Mouse (Mus musculus) 416B (cell line): ENCODE results near the gene Zbtb24.
A peak's percentile ranks its signal among the peaks of the same experiment; 100 is the strongest.

ENCODE experiments used
- DNase-seq: peaks from one replicate; pipeline ENCODE4 v3.0.0; 2011; ENCODE audit warnings: low read depth

Gene Zbtb24

GRCm38 (mm10) chr10:41500941-41501340 is 50.8 kb downstream of the Zbtb24 start:
- no peak for DNase-seq

- no peak for DNase-seq
Measured at GRCm38 (mm10) chr10:41504996-41505395, 54.8 kb downstream of the Zbtb24 start.

DNA sequence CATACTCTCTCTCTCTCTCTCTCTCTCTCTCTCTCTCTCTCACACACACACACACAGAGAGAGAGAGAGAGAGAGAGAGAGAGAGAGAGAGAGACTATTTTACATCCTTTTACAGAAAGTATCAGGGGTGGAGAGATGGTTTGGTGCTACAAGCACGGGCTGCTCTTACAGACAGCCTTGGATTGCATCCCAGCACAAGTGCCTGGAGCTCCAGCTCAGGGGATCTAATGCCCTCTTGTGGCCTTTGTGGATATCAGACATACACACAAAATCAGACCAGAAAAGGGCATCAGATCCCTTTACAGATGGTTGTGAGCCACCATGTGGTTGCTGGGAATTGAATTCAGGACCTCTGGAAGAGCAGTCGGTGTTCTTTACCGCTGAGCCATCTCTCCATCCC is 55.3 kb downstream of the Zbtb24 start:
- peak; percentile 84 for DNase-seq

- peak; percentile 64 for DNase-seq
Measured at GRCm38 (mm10) chr10:41509160-41509559, 59.0 kb downstream of the Zbtb24 start.

GRCm38 (mm10) chr10:41514301-41514700 is 64.1 kb downstream of the Zbtb24 start:
- DNase-seq, result no peak

DNA sequence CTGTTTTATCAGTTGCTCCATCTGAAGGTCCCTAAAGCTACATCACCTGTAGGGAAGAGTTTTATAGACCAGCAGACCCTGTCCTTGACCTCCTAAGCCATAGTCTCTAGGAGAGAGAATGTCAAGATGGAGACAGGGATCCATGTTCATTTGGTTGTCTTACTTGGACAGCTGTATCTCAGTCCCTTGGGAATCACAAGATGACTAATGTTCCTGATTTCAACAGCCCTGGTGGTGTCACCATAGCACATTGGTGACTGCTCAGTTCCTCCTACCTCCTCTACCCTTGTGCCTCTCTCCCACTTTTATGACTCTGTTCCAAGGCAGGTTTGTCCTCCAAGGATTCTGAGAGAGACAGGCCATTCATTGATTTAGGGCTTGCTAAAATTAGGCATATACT is 64.7 kb downstream of the Zbtb24 start:
- DNase-seq, result no peak
